Mouse (Mus musculus): Measurements from ENCODE around the gene Olfr904.

Olfr904 gene

GRCm38 (mm10) chr9:38512353-38512752 lies 49.4 kb downstream of the Olfr904 start:
- Histone ChIP-seq H3K27me3 (ENCODE audit: insufficient read depth, low read length) (no peaks in the 10 kb centered on the region), H3K4me1 (replicated peaks; ENCODE audit: low read depth, low read length) (no peaks in the 10 kb centered on the region), H3K4me3 (replicated peaks; ENCODE audit: low read length) (no peak overlapping the region), H3K9me3 (ENCODE audit: low read length) (no peaks in the 10 kb centered on the region), H3K36me3 (ENCODE audit: insufficient read depth, low read length) (no peaks in the 10 kb centered on the region)
- TF ChIP-seq CTCF (conservative IDR thresholded peaks at IDR 0.05; ENCODE audit: low read length) (no peak), NANOG (IDR thresholded peaks at IDR 0.05; ENCODE audit: borderline replicate concordance, low read length) (no peak)
